Mouse (Mus musculus): ENCODE measurements around the gene Ccl17. TPM values are rescaled to one million over a fixed set of nuclear protein-coding genes. Genes with fewer than 3 reads are reported as not detected.
A peak's percentile ranks its signal among the peaks of the same experiment; 100 is the strongest.

The Ccl17 gene
- polyA plus RNA-seq, 1 experiment from 2014 or later = not detected

- H3K4me1 ChIP-seq (ENCODE audit: control insufficient read depth, insufficient read depth, low read length) = 0 out of 2 replicates have a peak, but pooled peaks cover 3% of the 10 kb centered on the region
- no peak overlapping the region for H3K27ac ChIP-seq (ENCODE audit: low read length)
- no peaks in the 10 kb centered on the region for H3K36me3 ChIP-seq (ENCODE audit: control insufficient read depth, insufficient read depth, low read length)
- no peaks in the 10 kb centered on the region for H3K9me3 ChIP-seq (ENCODE audit: control insufficient read depth, low read depth, low read length)
- ATAC-seq (ENCODE audit: insufficient number of reproducible peaks, insufficient read depth, low FRiP score, low read depth) = no peak
- 59% methylated on average over 6 of the region's 6 CpGs for WGBS
- H3K27me3 ChIP-seq (ENCODE audit: control insufficient read depth, insufficient read depth, low read length) = no peaks in the 10 kb centered on the region
- H3K9ac ChIP-seq (replicated peaks; ENCODE audit: low read depth, low read length) = no peak overlapping the region
- no peak overlapping the region for H3K4me3 ChIP-seq (ENCODE audit: low read depth, low read length)
- no peak overlapping the region for H3K4me2 ChIP-seq (replicated peaks; ENCODE audit: low read depth, low read length)
These were observed 1.4 kb downstream of the Ccl17 start for GRCm38 (mm10) chr8:94811654-94812053.

GRCm38 (mm10) chr8:94812645-94813098 is 2.4 kb downstream of the Ccl17 start:
- H3K9ac ChIP-seq (replicated peaks; ENCODE audit: low read depth, low read length) = no peak overlapping the region
- no peak for ATAC-seq (ENCODE audit: insufficient number of reproducible peaks, insufficient read depth, low FRiP score, low read depth)
- H3K27me3 ChIP-seq (ENCODE audit: control insufficient read depth, insufficient read depth, low read length) = no peaks in the 10 kb centered on the region
- 0 out of 2 replicates have a peak, but pooled peaks cover 3% of the 10 kb centered on the region for H3K4me1 ChIP-seq (ENCODE audit: control insufficient read depth, insufficient read depth, low read length)
- H3K36me3 ChIP-seq (ENCODE audit: control insufficient read depth, insufficient read depth, low read length) = no peaks in the 10 kb centered on the region
- no peak overlapping the region; the same call in 1 of the 2 replicates for H3K4me2 ChIP-seq (replicated peaks; ENCODE audit: low read depth, low read length)
- no peak overlapping the region for H3K4me3 ChIP-seq (ENCODE audit: low read depth, low read length)
- H3K9me3 ChIP-seq (ENCODE audit: control insufficient read depth, low read depth, low read length) = no peaks in the 10 kb centered on the region
- no peak overlapping the region for H3K27ac ChIP-seq (ENCODE audit: low read length)
- 31% methylated on average over 6 of the region's 6 CpGs for WGBS

GRCm38 (mm10) chr8:94814556-94814955 is 4.3 kb downstream of the Ccl17 start:
- Histone ChIP-seq H3K9me3 (ENCODE audit: control insufficient read depth, low read depth, low read length) (no peaks in the 10 kb centered on the region), H3K27me3 (ENCODE audit: control insufficient read depth, insufficient read depth, low read length) (no peaks in the 10 kb centered on the region), H3K4me2 (replicated peaks; ENCODE audit: low read depth, low read length) (no peak overlapping the region), H3K4me3 (ENCODE audit: low read depth, low read length) (no peak overlapping the region), H3K27ac (ENCODE audit: low read length) (no peak overlapping the region), H3K36me3 (ENCODE audit: control insufficient read depth, insufficient read depth, low read length) (no peaks in the 10 kb centered on the region), H3K4me1 (ENCODE audit: control insufficient read depth, insufficient read depth, low read length) (0 out of 2 replicates have a peak, but pooled peaks cover 3% of the 10 kb centered on the region), H3K9ac (replicated peaks; ENCODE audit: low read depth, low read length) (no peak overlapping the region)
- WGBS = 0% methylated on average over 1 of the region's 1 CpGs
- ATAC-seq (ENCODE audit: insufficient number of reproducible peaks, insufficient read depth, low FRiP score, low read depth) = no peak

GRCm38 (mm10) chr8:94817933-94818332 is 7.7 kb downstream of the Ccl17 start:
- no peak overlapping the region for H3K4me2 ChIP-seq (replicated peaks; ENCODE audit: low read depth, low read length)
- H3K27ac ChIP-seq (ENCODE audit: low read length) = no peak overlapping the region
- peaks cover 8% of the 10 kb centered on the region; the same call in 1 of the 2 replicates for H3K36me3 ChIP-seq (ENCODE audit: control insufficient read depth, insufficient read depth, low read length)
- no peaks in the 10 kb centered on the region for H3K4me1 ChIP-seq (ENCODE audit: control insufficient read depth, insufficient read depth, low read length)
- no peak overlapping the region for H3K9ac ChIP-seq (replicated peaks; ENCODE audit: low read depth, low read length)
- ATAC-seq (ENCODE audit: insufficient number of reproducible peaks, insufficient read depth, low FRiP score, low read depth) = no peak
- no peaks in the 10 kb centered on the region for H3K9me3 ChIP-seq (ENCODE audit: control insufficient read depth, low read depth, low read length)
- H3K4me3 ChIP-seq (ENCODE audit: low read depth, low read length) = no peak overlapping the region
- no peaks in the 10 kb centered on the region for H3K27me3 ChIP-seq (ENCODE audit: control insufficient read depth, insufficient read depth, low read length)
- WGBS = 87% methylated on average over 11 of the region's 11 CpGs

- H3K9ac ChIP-seq (replicated peaks; ENCODE audit: low read depth, low read length) = no peak overlapping the region
- H3K4me1 ChIP-seq (ENCODE audit: control insufficient read depth, insufficient read depth, low read length) = no peaks in the 10 kb centered on the region
- no peaks in the 10 kb centered on the region for H3K9me3 ChIP-seq (ENCODE audit: control insufficient read depth, low read depth, low read length)
- H3K36me3 ChIP-seq (ENCODE audit: control insufficient read depth, insufficient read depth, low read length) = peaks cover 24% of the 10 kb centered on the region
- ATAC-seq (ENCODE audit: insufficient number of reproducible peaks, insufficient read depth, low FRiP score, low read depth) = no peak
- 71% methylated on average over 6 of the region's 6 CpGs for WGBS
- H3K4me3 ChIP-seq (ENCODE audit: low read depth, low read length) = no peak overlapping the region
- no peaks in the 10 kb centered on the region for H3K27me3 ChIP-seq (ENCODE audit: control insufficient read depth, insufficient read depth, low read length)
- H3K27ac ChIP-seq (ENCODE audit: low read length) = no peak overlapping the region
- no peak overlapping the region for H3K4me2 ChIP-seq (replicated peaks; ENCODE audit: low read depth, low read length)
These were observed 9.5 kb downstream of the Ccl17 start for GRCm38 (mm10) chr8:94819671-94820179.

GRCm38 (mm10) chr8:94820553-94820952 is 10.3 kb downstream of the Ccl17 start:
- WGBS = 80% methylated on average over 7 of the region's 7 CpGs
- Histone ChIP-seq H3K36me3 (ENCODE audit: control insufficient read depth, insufficient read depth, low read length) (peaks cover 31% of the 10 kb centered on the region), H3K9ac (replicated peaks; ENCODE audit: low read depth, low read length) (no peak overlapping the region), H3K27me3 (ENCODE audit: control insufficient read depth, insufficient read depth, low read length) (no peaks in the 10 kb centered on the region), H3K9me3 (ENCODE audit: control insufficient read depth, low read depth, low read length) (no peaks in the 10 kb centered on the region), H3K4me1 (ENCODE audit: control insufficient read depth, insufficient read depth, low read length) (no peaks in the 10 kb centered on the region), H3K4me2 (replicated peaks; ENCODE audit: low read depth, low read length) (no peak overlapping the region), H3K4me3 (ENCODE audit: low read depth, low read length) (no peak overlapping the region), H3K27ac (ENCODE audit: low read length) (no peak overlapping the region)
- ATAC-seq (ENCODE audit: insufficient number of reproducible peaks, insufficient read depth, low FRiP score, low read depth) = no peak

GRCm38 (mm10) chr8:94821381-94821780 is 11.1 kb downstream of the Ccl17 start:
- Histone ChIP-seq H3K27ac (ENCODE audit: low read length) (no peak overlapping the region), H3K36me3 (ENCODE audit: control insufficient read depth, insufficient read depth, low read length) (peaks cover 39% of the 10 kb centered on the region), H3K27me3 (ENCODE audit: control insufficient read depth, insufficient read depth, low read length) (no peaks in the 10 kb centered on the region), H3K4me1 (ENCODE audit: control insufficient read depth, insufficient read depth, low read length) (no peaks in the 10 kb centered on the region), H3K4me3 (ENCODE audit: low read depth, low read length) (no peak overlapping the region), H3K4me2 (replicated peaks; ENCODE audit: low read depth, low read length) (no peak overlapping the region), H3K9me3 (ENCODE audit: control insufficient read depth, low read depth, low read length) (no peaks in the 10 kb centered on the region), H3K9ac (replicated peaks; ENCODE audit: low read depth, low read length) (no peak overlapping the region)
- 100% methylated on average over 2 of the region's 2 CpGs for WGBS
- ATAC-seq (ENCODE audit: insufficient number of reproducible peaks, insufficient read depth, low FRiP score, low read depth) = no peak

- WGBS = 78% methylated on average over 23 of the region's 23 CpGs
- ATAC-seq (ENCODE audit: insufficient number of reproducible peaks, insufficient read depth, low FRiP score, low read depth) = peak; percentile 62; the same call in 1 of the 2 replicates
- H3K4me1 ChIP-seq (ENCODE audit: control insufficient read depth, insufficient read depth, low read length) = no peaks in the 10 kb centered on the region
- H3K4me3 ChIP-seq (ENCODE audit: low read depth, low read length) = no peak overlapping the region
- no peak overlapping the region for H3K27ac ChIP-seq (ENCODE audit: low read length)
- no peaks in the 10 kb centered on the region for H3K27me3 ChIP-seq (ENCODE audit: control insufficient read depth, insufficient read depth, low read length)
- H3K36me3 ChIP-seq (ENCODE audit: control insufficient read depth, insufficient read depth, low read length) = peaks cover 51% of the 10 kb centered on the region
- H3K9ac ChIP-seq (replicated peaks; ENCODE audit: low read depth, low read length) = no peak overlapping the region
- no peak overlapping the region for H3K4me2 ChIP-seq (replicated peaks; ENCODE audit: low read depth, low read length)
- H3K9me3 ChIP-seq (ENCODE audit: control insufficient read depth, low read depth, low read length) = no peaks in the 10 kb centered on the region
These were observed 12.6 kb downstream of the Ccl17 start for GRCm38 (mm10) chr8:94822637-94823560.
